Mouse (Mus musculus): ENCODE results near the gene Rbfox1.

The Rbfox1 gene

GRCm38 (mm10) chr16:6206431-6206830 is 321.3 kb downstream of the Rbfox1 start:
- DNase-seq (ENCODE audit: extremely low spot score, low read depth, low spot score): no peak

DNA sequence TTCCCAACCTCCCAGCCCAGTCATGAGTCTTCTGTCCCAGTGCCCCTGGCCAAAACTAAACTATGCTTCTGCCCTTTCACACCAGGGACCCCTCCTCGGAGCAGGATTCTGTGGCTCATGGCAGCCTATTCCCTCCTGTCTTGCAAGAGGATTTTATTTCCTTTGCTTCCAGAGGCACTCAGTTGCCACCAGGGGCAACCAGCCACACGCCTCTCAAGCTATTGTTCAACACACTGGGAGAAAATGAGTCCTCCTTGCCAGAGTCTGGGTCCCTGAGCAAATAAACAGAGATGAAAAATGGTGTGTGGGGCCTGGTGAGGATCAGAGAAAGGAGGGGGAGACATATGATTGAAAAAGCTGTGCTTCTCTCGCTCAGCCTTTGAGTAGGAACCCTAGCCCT is 327.8 kb downstream of the Rbfox1 start:
- DNase-seq (ENCODE audit: extremely low spot score, low read depth, low spot score): no peak

GRCm38 (mm10) chr16:6227449-6227848 is 342.3 kb downstream of the Rbfox1 start:
- DNase-seq (ENCODE audit: extremely low spot score, low read depth, low spot score): no peak

- DNase-seq (ENCODE audit: extremely low spot score, low read depth, low spot score): no peak
Observed at GRCm38 (mm10) chr16:6232966-6233365, 347.8 kb downstream of the Rbfox1 start.

DNA sequence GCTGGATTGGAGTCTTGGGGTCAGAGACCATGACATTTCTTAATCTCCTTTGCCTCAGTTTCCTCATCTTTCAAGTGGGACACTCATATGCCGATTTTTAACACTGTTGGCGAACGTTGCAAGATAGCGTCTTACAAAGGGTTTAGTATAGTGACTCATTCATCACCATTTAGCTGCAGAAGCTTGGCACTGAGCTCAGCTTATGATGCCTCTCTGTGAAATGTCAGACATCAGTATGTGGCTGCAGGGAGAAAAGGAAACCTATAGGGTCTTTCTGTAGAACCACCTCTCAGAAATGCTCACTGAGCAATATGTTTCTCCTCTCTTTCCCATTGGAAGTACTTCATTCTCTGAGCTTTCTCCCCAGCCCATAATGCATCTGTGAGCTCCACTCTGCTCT is 356.2 kb downstream of the Rbfox1 start:
- no peak for DNase-seq (ENCODE audit: extremely low spot score, low read depth, low spot score)

GRCm38 (mm10) chr16:6242468-6242867 is 357.3 kb downstream of the Rbfox1 start:
- no peak for DNase-seq (ENCODE audit: extremely low spot score, low read depth, low spot score)

- DNase-seq (ENCODE audit: extremely low spot score, low read depth, low spot score): no peak
Observed at GRCm38 (mm10) chr16:6247569-6247968, 362.4 kb downstream of the Rbfox1 start.

GRCm38 (mm10) chr16:6264557-6264956 is 379.4 kb downstream of the Rbfox1 start:
- no peak for DNase-seq (ENCODE audit: extremely low spot score, low read depth, low spot score)

- DNase-seq (ENCODE audit: extremely low spot score, low read depth, low spot score): no peak
Observed at GRCm38 (mm10) chr16:6265610-6266009, 380.5 kb downstream of the Rbfox1 start.

- DNase-seq (ENCODE audit: extremely low spot score, low read depth, low spot score): no peak
Observed at GRCm38 (mm10) chr16:6271596-6272370, 386.6 kb downstream of the Rbfox1 start.

DNA sequence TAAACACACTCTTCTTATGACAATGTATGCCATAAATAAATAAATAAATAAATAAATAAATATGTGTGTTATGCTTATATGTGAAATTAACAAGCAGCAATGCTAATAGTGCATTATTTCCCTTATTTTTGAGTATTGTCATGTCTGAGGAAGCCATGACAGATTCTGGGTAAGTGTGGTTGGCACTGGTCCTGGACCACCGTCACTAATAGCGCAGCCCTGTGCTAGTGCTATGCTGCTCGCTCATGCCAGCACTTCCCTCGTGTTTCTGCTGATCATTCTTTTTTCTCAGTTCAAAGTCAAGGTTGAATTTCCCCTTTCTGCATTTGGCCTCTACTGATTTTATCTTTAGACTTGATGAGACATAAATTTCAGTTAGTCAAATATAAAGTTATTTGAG is 398.3 kb downstream of the Rbfox1 start:
- DNase-seq (ENCODE audit: extremely low spot score, low read depth, low spot score): no peak

DNA sequence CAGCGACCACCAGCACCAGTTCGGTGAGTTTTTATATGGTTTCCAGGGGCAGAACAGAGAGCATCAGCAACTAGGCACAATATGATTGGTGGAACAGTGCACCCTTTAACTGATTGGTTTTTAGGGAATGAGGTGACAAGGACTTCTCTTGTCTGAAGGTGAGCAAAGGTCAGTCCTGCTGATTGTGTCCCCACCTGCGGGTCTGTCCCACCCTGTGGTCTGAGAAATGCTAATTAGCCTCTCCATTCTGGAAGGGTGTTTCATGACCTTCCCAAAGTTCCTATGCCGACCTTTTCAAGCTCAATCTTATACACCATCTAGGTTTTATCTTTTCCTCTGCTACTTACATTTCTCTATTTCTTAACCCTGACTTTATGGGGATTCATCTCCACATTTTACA is 399.2 kb downstream of the Rbfox1 start:
- no peak for DNase-seq (ENCODE audit: extremely low spot score, low read depth, low spot score)

DNA sequence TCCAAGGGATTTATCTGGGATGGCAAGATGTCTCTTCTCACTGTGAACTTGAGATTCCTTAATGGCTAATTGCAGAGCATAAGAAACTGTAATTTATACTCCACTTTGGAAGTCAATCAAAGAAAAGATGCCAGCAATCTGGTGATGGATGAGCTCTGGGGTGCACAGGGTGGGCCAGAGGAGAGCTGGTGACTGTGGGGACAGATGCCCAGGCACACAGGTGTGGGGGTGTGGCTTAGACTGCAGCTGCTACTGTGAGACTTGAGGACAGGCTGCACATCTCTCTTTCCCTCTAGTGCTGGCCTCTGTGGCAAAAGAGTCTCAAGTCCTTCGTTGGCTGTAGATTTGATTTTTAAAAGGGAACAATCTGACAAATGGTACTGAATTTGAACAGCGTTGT is 402.5 kb downstream of the Rbfox1 start:
- no peak for DNase-seq (ENCODE audit: extremely low spot score, low read depth, low spot score)

- DNase-seq (ENCODE audit: extremely low spot score, low read depth, low spot score): no peak
Observed at GRCm38 (mm10) chr16:6300112-6300511, 415.0 kb downstream of the Rbfox1 start.

GRCm38 (mm10) chr16:6303082-6303481 is 417.9 kb downstream of the Rbfox1 start:
- no peak for DNase-seq (ENCODE audit: extremely low spot score, low read depth, low spot score)

GRCm38 (mm10) chr16:6309940-6310339 is 424.8 kb downstream of the Rbfox1 start:
- no peak for DNase-seq (ENCODE audit: extremely low spot score, low read depth, low spot score)

DNA sequence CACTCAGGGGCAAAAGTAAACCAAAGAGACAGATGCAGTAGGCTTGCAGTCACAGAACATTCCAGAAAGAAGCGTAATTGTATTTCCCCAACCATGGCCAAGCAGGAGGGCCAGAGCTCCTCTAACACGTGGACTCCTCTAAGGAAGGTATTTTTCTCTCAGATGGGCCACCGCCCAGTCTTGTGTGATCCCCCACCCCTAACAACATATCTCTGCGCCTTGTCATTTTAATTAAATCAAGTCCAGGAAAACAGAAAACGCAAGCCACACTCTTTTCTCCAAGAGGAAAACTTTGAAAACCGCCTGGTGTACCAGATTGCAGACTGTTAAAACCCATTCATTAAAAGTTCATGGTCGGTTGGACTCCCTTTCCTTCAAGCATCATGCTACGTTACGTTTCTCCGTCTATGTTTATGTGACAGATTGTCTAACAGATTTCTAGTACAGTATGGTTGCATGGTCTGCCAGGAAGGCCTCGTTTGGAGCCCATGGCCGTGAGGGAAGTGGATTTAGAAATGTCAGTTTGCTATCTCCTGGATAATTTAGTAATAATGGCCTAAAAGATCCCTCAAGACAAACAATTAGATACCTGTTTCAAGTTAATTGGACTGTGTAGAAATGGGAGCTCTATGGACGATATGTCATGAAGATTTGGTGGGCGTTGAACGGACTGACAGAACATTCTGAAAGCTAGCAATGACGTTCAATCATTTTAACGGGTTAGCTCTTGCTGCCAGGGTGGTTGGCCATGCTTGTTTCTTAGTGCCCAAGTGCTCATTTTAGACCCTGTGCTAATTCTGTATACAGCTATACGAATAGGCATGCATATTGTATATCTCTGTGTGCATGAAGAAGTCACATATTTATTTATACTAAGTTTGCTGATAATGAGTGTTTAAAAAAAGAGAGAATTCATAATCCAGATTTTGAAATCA is 425.9 kb downstream of the Rbfox1 start:
- no peak for DNase-seq (ENCODE audit: extremely low spot score, low read depth, low spot score)

GRCm38 (mm10) chr16:6313689-6314088 is 428.5 kb downstream of the Rbfox1 start:
- DNase-seq (ENCODE audit: extremely low spot score, low read depth, low spot score): no peak

- no peak for DNase-seq (ENCODE audit: extremely low spot score, low read depth, low spot score)
Observed at GRCm38 (mm10) chr16:6324832-6325231, 439.7 kb downstream of the Rbfox1 start.

- DNase-seq (ENCODE audit: extremely low spot score, low read depth, low spot score): no peak
Observed at GRCm38 (mm10) chr16:6331400-6331939, 446.3 kb downstream of the Rbfox1 start.

DNA sequence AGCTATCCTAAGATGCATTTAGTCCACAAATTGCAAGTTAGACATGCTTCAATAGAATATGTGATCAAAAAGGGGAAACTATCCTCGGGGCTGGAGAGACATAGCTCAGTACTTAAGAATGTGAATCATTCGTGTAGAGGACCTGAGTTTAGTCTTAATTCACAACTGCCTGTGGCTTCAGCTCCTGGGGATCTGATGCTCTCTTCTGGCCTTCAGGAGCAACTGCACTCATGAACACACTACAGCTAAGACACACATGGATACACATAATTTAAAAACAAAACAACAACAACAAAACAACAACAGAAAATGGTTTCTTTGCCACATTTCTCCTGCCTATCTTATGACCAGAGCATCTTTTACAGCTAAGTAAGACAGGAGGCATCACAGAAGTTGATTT is 448.1 kb downstream of the Rbfox1 start:
- no peak for DNase-seq (ENCODE audit: extremely low spot score, low read depth, low spot score)

DNA sequence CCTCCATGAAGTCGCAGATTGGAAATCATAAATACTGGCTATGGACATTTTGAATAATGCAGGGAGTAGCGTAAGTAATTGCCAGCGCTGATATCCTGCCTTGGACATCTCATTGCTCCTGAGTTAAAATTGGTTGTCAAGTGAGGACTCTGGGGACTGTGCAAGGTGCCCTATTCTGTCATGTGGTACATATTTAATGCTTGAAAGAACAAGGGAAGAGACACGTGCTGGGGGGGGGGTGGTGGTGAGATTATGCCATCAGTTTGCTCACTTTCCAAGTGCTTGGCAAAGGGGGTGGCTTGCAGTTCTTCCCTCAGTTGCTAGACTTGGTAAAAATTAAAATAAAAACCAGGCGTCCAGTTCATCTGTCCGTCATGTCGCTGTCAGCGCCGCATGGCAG is 462.9 kb downstream of the Rbfox1 start:
- no peak for DNase-seq (ENCODE audit: extremely low spot score, low read depth, low spot score)
